Mouse (Mus musculus): ENCODE data around the gene Agxt.

- TF ChIP-seq POLR2A (IDR thresholded peaks at IDR 0.05; ENCODE audit: borderline replicate concordance, extremely low read depth, insufficient read depth, insufficient read length, poor library complexity, severe bottlenecking): no peak
- TF ChIP-seq CTCF (IDR thresholded peaks at IDR 0.05; ENCODE audit: borderline replicate concordance, extremely low read depth, insufficient read depth, insufficient read length): no peak
Measured at GRCm38 (mm10) chr1:93168295-93168775, 33.3 kb downstream of the Agxt start, which contains the start of gene Crocc2.
